Mouse (Mus musculus): ENCODE results near the gene Nrn1l. TPM values are rescaled to one million over a fixed set of nuclear protein-coding genes. Genes with fewer than 3 reads are reported as not detected.

The Nrn1l gene
- 1.7 and 1.8 TPM in 2 replicates for polyA plus RNA-seq (2015; fragmentation: Nextera tagmentation; extraction: Ambion mirVana)

DNA sequence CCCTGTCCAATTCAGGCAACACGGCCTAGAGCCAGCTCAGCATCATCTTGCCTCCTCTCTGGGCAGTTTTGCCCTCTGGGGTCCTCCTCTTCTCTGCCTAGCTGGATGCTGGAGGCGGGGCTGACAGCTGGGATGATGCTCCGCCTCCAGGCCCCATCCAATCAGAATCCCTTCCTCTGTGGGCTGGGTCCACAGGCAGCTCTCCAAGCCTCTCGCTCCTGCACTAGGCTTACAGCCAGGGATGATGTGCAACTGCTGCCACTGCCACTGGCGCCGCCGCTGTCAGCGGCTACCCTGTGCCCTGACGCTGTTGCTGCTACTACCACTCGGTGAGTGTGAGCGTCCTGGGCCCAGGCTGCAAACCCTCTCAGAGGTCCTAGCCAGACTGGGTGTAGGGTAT, at the start of gene Nrn1l:
TSS of gene Nrn1l (plus strand) at position 229 of the 400 bp plus-strand sequence.
- H3K9ac ChIP-seq: no peak within 1 kb of the TSS
- no peak within 1 kb of the TSS for H3K4me2 ChIP-seq (replicated peaks)
- no peaks in the 10 kb centered on the region for H3K27me3 ChIP-seq
- no peak within 1 kb of the TSS for H3K27ac ChIP-seq (replicated peaks)
- no peaks in the 10 kb centered on the region for H3K9me3 ChIP-seq (replicated peaks)
- H3K4me3 ChIP-seq (replicated peaks): no peak within 1 kb of the TSS
- peaks cover 60% of the 10 kb centered on the region for H3K36me3 ChIP-seq
- ATAC-seq (ENCODE audit: insufficient number of reproducible peaks, low FRiP score, low TSS enrichment, low read depth): peak; percentile 84
- WGBS: 6% methylated on average over 11 of the region's 11 CpGs
- peaks cover 6% of the 10 kb centered on the region for H3K4me1 ChIP-seq

DNA sequence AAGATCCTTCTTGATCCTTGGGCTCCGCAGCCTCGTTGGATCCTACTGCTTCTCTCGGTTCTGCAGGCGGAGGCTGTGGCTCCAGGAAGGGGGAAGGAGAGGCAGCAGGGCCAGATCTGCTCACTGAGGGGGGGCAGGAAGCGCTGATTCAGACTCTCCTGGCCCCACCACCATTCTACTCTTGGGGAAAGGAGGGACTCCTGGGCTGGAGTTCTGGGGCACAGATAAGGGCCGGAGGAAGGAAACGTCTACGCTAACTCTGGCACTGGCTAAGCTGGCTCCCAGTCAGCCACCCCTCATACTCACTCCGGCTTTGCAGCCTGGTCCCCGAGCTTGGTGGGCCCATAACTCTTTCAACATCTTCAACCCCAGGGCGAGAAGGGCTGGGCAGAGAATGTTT, 46.7 kb upstream of the Nrn1l start:
- peaks cover 7% of the 10 kb centered on the region for H3K4me1 ChIP-seq
- no peak overlapping the region for H3K4me3 ChIP-seq (replicated peaks)
- H3K27me3 ChIP-seq: no peaks in the 10 kb centered on the region
- peaks cover 73% of the 10 kb centered on the region for H3K36me3 ChIP-seq
- 90% methylated on average over 11 of the region's 11 CpGs for WGBS
- H3K27ac ChIP-seq (replicated peaks): no peak overlapping the region
- no peak for ATAC-seq (ENCODE audit: insufficient number of reproducible peaks, low FRiP score, low TSS enrichment, low read depth)
- no peak overlapping the region for H3K4me2 ChIP-seq (replicated peaks)
- H3K9ac ChIP-seq: no peak overlapping the region
- H3K9me3 ChIP-seq (replicated peaks): no peaks in the 10 kb centered on the region

- ATAC-seq (ENCODE audit: insufficient number of reproducible peaks, low FRiP score, low TSS enrichment, low read depth): no peak
- no peak overlapping the region for H3K9ac ChIP-seq
- H3K4me2 ChIP-seq (replicated peaks): no peak overlapping the region
- no peak overlapping the region for H3K4me3 ChIP-seq (replicated peaks)
- no peaks in the 10 kb centered on the region for H3K9me3 ChIP-seq (replicated peaks)
- H3K27ac ChIP-seq (replicated peaks): no peak overlapping the region
- H3K27me3 ChIP-seq: no peaks in the 10 kb centered on the region
- peaks cover 49% of the 10 kb centered on the region for H3K36me3 ChIP-seq
- 80% methylated on average over 4 of the region's 4 CpGs for WGBS
- peaks cover 16% of the 10 kb centered on the region for H3K4me1 ChIP-seq
Observed at GRCm38 (mm10) chr8:105850014-105850413, 43.4 kb upstream of the Nrn1l start.

DNA sequence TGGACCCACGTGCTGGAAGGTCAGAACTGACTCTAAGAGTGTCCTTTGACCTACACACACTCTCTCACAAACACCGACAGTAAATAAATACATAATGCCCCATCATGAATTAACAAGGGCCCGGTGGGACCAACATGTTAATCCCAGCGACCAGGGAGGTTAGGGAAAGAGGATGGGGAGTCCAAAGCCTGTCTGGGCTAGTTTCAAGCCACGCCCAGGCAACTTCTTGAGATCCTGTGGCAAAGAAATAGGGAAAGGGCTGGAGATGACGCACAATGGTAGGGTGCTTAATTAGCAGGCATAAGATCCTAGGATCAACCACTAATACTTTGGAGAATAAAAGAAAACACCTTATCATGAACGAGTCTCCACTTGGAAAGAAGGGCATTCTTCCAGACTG, 42.8 kb upstream of the Nrn1l start:
- Histone ChIP-seq H3K4me3 (replicated peaks) (peak overlapping the region; percentile 18), H3K27ac (replicated peaks) (no peak overlapping the region), H3K9me3 (replicated peaks) (no peaks in the 10 kb centered on the region), H3K4me1 (peaks cover 16% of the 10 kb centered on the region), H3K9ac (no peak overlapping the region), H3K36me3 (peaks cover 43% of the 10 kb centered on the region), H3K27me3 (no peaks in the 10 kb centered on the region), H3K4me2 (replicated peaks) (peak overlapping the region; percentile 38)
- 67% methylated on average over 7 of the region's 7 CpGs for WGBS
- ATAC-seq (ENCODE audit: insufficient number of reproducible peaks, low FRiP score, low TSS enrichment, low read depth): no peak

- Histone ChIP-seq H3K4me2 (replicated peaks) (peak overlapping the region; percentile 66), H3K9ac (peak overlapping the region; percentile 64), H3K4me3 (replicated peaks) (peak overlapping the region; percentile 77), H3K9me3 (replicated peaks) (no peaks in the 10 kb centered on the region), H3K27ac (replicated peaks) (peak overlapping the region; percentile 79), H3K36me3 (peaks cover 32% of the 10 kb centered on the region), H3K27me3 (no peaks in the 10 kb centered on the region), H3K4me1 (peaks cover 26% of the 10 kb centered on the region)
- ATAC-seq (ENCODE audit: insufficient number of reproducible peaks, low FRiP score, low TSS enrichment, low read depth): peak; percentile 85
- under 1% methylated on average over 34 of the region's 34 CpGs for WGBS
Observed at GRCm38 (mm10) chr8:105851651-105852143, 41.7 kb upstream of the Nrn1l start.

DNA sequence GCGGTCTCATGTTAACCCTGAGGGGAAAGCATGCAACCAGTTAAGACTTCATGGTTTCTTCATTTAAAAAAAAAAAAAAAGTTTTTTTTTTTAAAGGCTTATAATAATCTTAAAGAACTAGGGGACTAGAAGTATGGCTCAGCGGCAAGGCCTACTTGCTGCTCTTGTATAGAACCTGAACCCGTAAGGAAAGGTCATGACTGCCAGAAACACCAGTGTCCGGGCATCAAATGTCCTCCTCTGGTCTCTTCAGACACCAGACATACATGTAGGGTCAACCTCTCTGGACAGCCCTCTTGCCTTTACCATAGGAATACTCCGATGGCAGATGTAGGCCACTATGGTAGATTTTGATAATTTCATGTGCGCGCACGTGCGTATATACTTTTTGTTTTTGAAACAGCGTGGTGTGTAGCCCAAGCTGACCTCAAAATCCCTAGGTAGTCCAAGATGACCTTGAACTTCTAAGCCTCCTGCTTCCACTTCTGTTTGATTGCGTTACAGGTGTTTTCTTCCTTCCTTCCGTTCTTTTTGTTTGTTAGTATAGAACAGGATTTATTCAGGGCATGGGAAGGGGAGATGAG, 41.1 kb upstream of the Nrn1l start:
- no peak overlapping the region for H3K27ac ChIP-seq (replicated peaks)
- WGBS: 80% methylated on average over 12 of the region's 12 CpGs

DNA sequence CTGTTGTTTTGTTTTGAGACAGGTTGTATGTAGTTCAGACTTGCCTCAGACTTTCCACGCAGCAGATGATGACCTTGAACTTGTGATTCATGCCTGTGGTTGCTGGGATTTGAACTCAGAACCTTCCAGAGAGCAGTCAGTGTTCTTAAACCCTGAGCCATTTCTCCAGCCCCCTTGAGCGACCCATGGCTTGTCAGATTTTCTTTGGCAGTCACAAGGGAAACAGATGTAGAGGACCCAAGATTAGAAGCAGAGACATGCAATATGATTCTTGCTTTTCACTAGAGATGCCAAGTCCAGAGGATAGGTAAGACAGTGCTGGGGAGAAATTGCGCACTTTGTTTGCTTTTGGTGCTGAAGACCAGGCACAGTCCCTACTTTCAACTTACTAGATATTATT, 40.2 kb upstream of the Nrn1l start, which contains the start of gene Cenpt:
TSS of gene Cenpt (minus strand) at position 101 of the 400 bp plus-strand sequence.
- Histone ChIP-seq H3K4me1 (peaks cover 39% of the 10 kb centered on the region), H3K9me3 (replicated peaks) (no peaks in the 10 kb centered on the region), H3K4me3 (replicated peaks) (no peak within 1 kb of the TSS), H3K4me2 (replicated peaks) (no peak within 1 kb of the TSS), H3K9ac (no peak within 1 kb of the TSS), H3K27ac (replicated peaks) (no peak within 1 kb of the TSS), H3K36me3 (peaks cover 20% of the 10 kb centered on the region), H3K27me3 (no peaks in the 10 kb centered on the region)
- no peak for ATAC-seq (ENCODE audit: insufficient number of reproducible peaks, low FRiP score, low TSS enrichment, low read depth)
- 93% methylated on average over 3 of the region's 3 CpGs for WGBS

More for the DNA sequence above, 41.1 kb upstream of the Nrn1l start:
- no peaks in the 10 kb centered on the region for H3K9me3 ChIP-seq (replicated peaks)
- peaks cover 27% of the 10 kb centered on the region for H3K36me3 ChIP-seq
- peaks cover 30% of the 10 kb centered on the region for H3K4me1 ChIP-seq
- no peak for ATAC-seq (ENCODE audit: insufficient number of reproducible peaks, low FRiP score, low TSS enrichment, low read depth)
- H3K4me2 ChIP-seq (replicated peaks): peak overlapping the region; percentile 66
- H3K4me3 ChIP-seq (replicated peaks): peak overlapping the region; percentile 77
- H3K27me3 ChIP-seq: no peaks in the 10 kb centered on the region
- no peak overlapping the region for H3K9ac ChIP-seq

DNA sequence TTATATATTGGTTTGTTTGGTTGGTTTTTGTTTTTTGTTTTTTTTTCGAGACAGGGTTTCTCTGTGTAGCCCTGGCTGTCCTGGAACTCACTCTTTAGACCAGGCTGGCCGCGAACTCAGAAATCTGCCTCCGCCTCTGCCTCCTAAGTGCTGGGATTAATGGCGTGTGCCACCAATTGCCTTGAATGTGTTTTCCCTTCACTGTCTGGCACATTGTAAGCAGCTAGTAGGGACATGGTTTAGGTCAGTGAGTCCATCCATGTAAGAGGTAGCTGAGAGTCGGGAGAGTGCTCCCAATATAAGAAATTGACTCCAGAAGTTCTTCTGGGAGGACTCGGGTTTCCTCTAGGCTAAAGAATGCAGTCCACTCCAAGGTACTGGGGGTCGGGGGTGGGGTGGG, 39.1 kb upstream of the Nrn1l start:
- whole genome bisulfite sequencing: 29% methylated on average over 8 of the region's 8 CpGs
- H3K9me3 ChIP-seq (replicated peaks): no peaks in the 10 kb centered on the region
- ATAC-seq (ENCODE audit: insufficient number of reproducible peaks, low FRiP score, low TSS enrichment, low read depth): no peak

DNA sequence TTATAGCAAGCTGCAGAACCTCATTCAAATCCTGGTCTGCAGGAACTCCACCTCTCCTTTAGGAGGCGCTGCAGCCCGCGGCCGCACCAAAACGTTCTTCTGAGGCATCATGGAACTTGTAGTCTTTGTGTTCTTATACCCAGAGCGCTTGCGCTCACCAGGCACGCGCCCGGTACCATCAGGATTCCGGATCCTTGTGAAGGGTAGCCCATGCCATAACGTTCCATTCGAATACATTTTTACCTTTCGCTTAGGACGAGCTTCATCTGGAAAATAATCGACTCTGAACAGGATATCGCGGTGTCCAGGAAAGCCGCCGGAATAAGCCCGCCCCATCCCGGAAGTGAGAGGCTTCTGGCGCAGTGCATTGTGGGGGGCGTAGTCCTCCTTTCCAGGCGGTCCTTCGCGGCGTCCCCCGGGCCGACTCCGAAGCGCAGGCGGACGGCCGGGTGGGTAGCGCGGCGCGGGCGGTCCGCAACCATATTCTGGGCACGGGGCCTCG, 38.6 kb upstream of the Nrn1l start, which contains the start of gene Thap11:
TSS of gene Thap11 (plus strand) at position 418 of the 502 bp plus-strand sequence.
- Histone ChIP-seq H3K4me1 (peaks cover 55% of the 10 kb centered on the region), H3K36me3 (peaks cover 13% of the 10 kb centered on the region; the same call in 1 of the 2 replicates)
- whole genome bisulfite sequencing: 4% methylated on average over 43 of the region's 43 CpGs

More for the DNA sequence above, 39.1 kb upstream of the Nrn1l start:
- Histone ChIP-seq H3K4me2 (replicated peaks) (peak overlapping the region; percentile 92), H3K27me3 (no peaks in the 10 kb centered on the region), H3K27ac (replicated peaks) (0 out of 2 replicates have a peak overlapping the region, but pooled peaks have one; percentile 40), H3K4me1 (peaks cover 50% of the 10 kb centered on the region), H3K4me3 (replicated peaks) (peak overlapping the region; percentile 71), H3K9ac (no peak overlapping the region), H3K36me3 (peaks cover 17% of the 10 kb centered on the region)

DNA sequence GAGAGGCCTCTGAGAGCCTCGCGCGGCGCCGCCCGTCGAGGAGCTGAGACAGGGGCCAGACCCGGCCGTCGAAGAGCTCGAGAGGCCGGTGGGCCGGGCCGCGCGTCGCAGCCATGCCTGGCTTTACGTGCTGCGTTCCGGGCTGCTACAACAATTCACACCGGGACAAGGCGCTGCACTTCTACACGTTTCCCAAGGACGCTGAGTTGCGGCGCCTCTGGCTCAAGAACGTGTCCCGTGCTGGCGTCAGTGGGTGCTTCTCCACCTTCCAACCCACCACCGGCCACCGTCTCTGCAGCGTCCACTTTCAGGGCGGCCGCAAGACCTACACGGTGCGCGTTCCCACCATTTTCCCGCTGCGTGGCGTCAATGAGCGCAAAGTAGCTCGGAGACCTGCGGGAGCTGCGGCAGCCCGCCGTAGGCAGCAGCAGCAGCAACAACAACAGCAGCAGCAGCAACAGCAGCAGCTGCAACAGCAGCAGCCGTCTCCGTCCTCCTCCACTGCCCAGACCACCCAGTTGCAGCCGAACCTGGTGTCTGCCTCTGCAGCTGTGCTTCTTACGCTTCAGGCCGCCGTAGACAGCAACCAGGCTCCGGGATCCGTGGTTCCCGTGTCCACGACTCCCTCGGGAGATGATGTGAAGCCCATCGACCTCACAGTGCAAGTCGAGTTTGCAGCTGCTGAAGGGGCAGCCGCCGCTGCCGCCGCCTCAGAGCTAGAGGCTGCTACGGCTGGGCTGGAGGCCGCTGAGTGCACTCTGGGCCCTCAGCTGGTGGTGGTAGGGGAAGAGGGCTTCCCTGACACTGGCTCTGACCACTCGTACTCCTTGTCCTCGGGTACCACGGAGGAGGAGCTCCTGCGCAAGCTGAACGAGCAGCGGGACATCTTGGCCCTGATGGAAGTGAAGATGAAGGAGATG, 37.9 kb upstream of the Nrn1l start:
- peak overlapping the region; percentile 92 for H3K4me2 ChIP-seq (replicated peaks)
- H3K36me3 ChIP-seq: peaks cover 11% of the 10 kb centered on the region; the same call in 1 of the 2 replicates
- H3K9me3 ChIP-seq (replicated peaks): no peaks in the 10 kb centered on the region
- H3K4me3 ChIP-seq (replicated peaks): peak overlapping the region; percentile 71
- under 1% methylated on average over 71 of the region's 71 CpGs for WGBS
- H3K9ac ChIP-seq: peak overlapping the region; percentile 64
- ATAC-seq (ENCODE audit: insufficient number of reproducible peaks, low FRiP score, low TSS enrichment, low read depth): peak; percentile 15; the same call in 1 of the 2 replicates
- no peaks in the 10 kb centered on the region for H3K27me3 ChIP-seq
- H3K27ac ChIP-seq (replicated peaks): peak overlapping the region; percentile 92
- peaks cover 55% of the 10 kb centered on the region for H3K4me1 ChIP-seq

More for the DNA sequence above, 38.6 kb upstream of the Nrn1l start, which contains the start of gene Thap11:
- H3K9ac ChIP-seq: peak within 1 kb of the TSS; percentile 64
- H3K27me3 ChIP-seq: no peaks in the 10 kb centered on the region
- H3K27ac ChIP-seq (replicated peaks): peak within 1 kb of the TSS; percentile 92
- peak; percentile 93 for ATAC-seq (ENCODE audit: insufficient number of reproducible peaks, low FRiP score, low TSS enrichment, low read depth)
- peak within 1 kb of the TSS; percentile 71 for H3K4me3 ChIP-seq (replicated peaks)
- H3K4me2 ChIP-seq (replicated peaks): peak within 1 kb of the TSS; percentile 92
- H3K9me3 ChIP-seq (replicated peaks): no peaks in the 10 kb centered on the region

Data from embryonic facial prominence, embryonic 15.5 days (tissue).